Mouse (Mus musculus) gonadal fat pad, adult 2 months (tissue): ENCODE measurements around the gene Sos1. TPM values are rescaled to one million over a fixed set of nuclear protein-coding genes. Genes with fewer than 3 reads are reported as not detected.
"Not testable (repeated sequence)": the region's sequence is repeated elsewhere in the genome, so short reads cannot be mapped to it uniquely, and the experiment has no call there.

Experiments
- DNase-seq: peaks from one replicate; pipeline ENCODE4 v3.0.0-alpha.2; 2012; ENCODE audit warnings: low read depth
- polyA plus RNA-seq: library from polyadenylated mRNA; depleted of rRNA; stranded (reverse); fragments of >200 nt; gene quantifications from 2 replicates; pipeline ENCODE4 v1.2.3, GENCODE M21; 2012

Sos1 gene
- polyA plus RNA-seq, 1 experiment = 2.7 TPM

DNA sequence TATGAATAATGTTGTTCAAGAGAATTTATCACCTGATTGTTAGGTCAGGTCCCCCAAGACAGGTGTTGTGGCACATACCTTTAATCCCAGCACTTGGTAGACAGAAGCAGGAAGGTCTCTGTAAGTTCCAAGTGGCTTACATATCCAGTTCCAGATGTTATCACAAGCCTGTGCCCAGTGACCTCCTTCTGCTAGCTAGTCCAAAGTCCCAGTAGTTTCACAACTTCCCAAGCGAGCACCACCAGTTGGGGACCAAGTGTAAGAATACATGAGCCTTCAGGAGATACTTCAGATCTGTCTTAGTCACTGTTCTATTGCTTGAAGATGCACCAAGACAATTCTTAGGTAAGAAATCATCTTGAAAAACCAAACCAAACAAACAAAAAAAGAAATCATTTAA lies 13.6 kb upstream of the Sos1 start:
- DNase-seq = no peak

GRCm38 (mm10) chr17:80492811-80493210 lies 12.6 kb upstream of the Sos1 start:
- no peak for DNase-seq

DNA sequence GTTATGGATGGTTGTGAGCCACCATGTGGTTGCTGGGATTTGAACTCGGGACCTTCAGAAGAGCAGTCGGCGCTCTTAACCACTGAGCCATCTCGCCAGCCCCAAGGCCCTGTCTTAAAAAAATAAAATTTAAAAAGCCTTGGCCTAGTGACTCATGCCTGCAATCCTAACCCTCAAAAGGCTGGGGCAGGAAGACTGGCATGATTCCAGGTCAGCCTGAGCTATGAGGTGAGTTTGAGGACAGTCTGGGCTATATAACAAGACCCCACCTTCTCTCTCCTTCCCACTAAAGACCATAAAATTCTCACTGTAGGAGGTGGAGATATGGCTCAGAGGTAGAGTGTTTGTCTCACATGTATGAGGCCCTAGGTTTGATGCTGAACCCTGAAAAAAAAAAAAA lies 12.0 kb upstream of the Sos1 start:
- DNase-seq = no peak

DNA sequence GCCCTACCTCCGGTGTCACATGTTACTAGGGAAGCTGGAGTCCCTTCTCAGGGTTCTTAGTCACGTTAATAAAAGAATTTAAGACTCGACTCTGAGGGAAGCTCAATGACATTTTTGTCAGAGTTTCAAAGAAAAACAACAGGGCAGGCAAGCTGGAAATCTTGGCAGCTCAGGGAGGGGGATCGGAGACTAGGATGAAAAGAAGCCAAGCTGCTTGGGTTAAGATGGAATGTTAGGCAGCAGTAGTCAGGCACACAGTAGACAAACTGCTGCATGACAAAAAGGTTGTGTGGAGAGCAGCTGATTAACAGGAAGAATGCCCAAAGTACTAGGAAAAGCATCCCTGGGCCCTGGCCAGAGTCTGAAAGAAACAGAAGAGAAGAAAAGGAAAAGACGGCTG lies 9.9 kb upstream of the Sos1 start:
- DNase-seq = no peak

GRCm38 (mm10) chr17:80488918-80489317 lies 8.7 kb upstream of the Sos1 start:
- no peak for DNase-seq

DNA sequence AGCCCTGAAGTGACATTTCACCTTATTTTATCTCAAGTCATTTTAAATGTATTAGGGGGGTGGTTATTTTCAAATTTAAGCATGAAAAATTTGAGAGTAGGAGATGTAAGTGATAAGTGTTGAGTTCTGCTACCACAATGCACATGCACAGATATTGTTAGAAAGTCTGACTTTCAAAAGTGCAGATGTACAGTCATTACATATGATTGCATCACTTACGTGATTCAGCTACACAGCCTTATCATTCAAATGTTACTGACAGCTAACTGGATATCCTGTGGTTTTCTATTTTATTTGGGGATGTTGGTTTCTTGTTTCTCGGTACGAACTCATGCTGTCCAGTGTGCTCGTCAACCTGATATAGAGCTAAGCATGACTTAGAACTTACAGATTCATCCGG lies 4.9 kb upstream of the Sos1 start:
- DNase-seq = no peak

DNA sequence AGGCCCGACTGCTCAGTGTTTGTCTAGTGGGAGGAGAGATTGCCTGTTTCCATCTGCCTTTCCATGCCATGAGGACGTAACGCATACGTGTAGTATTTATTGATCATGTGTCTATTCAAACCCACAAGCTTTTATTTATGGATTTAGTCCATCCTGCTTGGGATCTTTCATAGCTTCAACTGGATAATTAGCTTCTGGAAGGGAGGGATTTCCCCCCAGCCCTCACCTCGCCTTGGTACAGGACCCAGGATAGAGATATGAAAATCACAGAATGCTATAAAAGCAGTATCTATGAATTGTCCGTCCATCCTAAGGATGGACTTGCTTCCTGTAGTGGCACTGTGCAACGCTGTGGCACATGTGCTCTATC lies 587 bp upstream of the Sos1 start:
- no peak for DNase-seq

DNA sequence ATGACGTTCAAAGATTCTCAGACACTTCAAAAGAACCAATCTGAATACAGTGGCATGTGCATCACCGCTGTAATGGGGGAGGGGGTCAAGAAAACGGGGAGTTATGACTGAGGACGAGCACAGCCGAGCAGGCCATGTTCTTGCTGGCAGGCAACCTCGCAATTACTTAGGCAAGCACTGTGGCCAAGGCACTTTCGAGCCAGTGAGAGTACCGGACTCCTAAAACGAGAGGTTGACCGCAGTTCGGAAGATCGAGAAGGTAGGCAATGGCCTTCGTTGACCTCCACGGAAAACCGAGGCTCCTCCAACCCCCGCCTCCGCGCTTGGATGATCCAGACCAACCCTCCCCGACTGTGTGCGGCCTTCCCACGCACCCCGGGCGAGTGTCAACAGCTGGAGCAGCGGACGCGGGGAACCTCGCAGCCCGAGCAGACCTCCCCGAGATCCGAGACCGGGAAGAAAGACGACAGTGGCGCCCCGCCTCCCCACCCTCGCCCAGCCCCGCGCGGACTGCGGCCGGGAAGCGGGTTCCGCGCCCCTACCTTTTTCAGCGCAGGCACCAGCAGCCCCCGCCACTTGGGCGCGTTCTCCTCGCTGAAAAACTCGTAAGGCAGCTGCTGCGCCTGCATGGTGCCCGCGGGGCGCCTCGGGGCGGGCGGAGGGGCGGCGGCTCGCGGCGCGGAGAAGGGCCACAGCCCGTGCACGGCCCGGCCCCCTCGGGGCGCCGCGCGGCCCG lies 790 bp downstream of the Sos1 start:
- no peak for DNase-seq

- DNase-seq = no peak
Measured at GRCm38 (mm10) chr17:80477679-80478078, 2.6 kb downstream of the Sos1 start.

GRCm38 (mm10) chr17:80476496-80476895 lies 3.8 kb downstream of the Sos1 start:
- DNase-seq = no peak

DNA sequence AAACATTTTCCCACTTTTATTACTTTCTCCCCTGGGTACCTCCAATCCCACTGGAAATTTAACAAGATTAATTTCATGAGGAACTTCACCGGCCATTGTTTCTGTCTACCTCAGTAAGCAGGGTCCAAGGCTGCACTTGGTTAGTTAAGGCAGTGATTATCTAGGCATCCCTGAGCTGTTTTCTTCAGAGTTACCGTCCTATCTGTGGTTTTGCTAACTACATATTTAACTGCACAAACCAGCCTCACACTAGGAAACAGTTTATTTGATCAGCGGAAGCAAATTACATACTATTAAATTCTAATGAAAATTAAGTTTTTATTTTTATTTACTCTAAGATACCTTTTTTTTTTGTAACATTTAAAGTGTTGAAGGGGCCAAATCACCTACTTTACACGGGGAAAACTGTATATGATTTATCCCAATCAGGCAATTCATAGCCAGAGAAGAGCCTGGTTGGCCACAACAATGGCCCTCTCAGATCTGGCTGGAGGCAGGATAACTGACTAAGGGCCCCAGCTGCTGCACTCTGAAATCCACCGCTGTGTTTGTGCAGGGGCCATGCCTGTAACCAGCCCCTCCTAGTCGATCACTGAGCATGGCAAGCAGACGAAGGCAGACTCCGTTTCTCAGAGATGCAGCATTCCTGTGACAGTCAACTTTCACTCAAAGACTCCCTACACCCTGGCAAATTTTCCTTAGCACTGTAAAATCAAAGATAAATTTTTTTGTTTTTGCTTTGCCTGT lies 9.0 kb downstream of the Sos1 start:
- DNase-seq = no peak

GRCm38 (mm10) chr17:80468417-80468894 lies 11.8 kb downstream of the Sos1 start:
- not testable (repeated sequence) for DNase-seq

- DNase-seq = no peak
Measured at GRCm38 (mm10) chr17:80460258-80460657, 20.0 kb downstream of the Sos1 start.

- DNase-seq = no peak
Measured at GRCm38 (mm10) chr17:80455648-80456047, 24.6 kb downstream of the Sos1 start.

DNA sequence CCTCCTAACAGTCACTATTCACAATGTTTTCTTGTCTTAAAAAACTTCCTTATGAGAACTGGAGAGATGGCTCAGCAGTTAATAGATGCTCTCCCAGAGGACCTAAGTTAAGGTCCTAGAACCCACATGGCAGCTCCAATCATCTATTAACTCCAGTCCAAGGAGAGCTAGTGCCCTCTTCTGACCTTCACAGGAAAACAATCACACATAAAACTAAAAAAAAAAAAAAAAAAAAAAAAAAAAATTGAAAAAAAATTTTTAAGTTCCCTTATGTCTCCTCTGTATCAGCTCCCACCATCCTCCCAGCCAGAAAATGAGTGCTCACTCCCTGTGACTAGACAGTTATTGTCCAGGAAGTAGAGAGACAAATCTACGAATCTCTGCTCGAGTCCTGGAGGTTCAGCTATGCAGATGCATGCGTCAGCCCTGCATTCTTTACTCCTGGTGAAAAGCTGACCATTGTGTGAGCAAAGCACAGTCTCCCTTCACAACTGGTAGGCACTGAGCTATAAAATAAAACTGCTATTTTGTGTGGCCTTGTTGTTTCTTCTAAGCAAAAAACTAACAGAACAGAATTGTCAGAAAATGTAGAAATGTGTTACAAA lies 29.7 kb downstream of the Sos1 start:
- no peak for DNase-seq

DNA sequence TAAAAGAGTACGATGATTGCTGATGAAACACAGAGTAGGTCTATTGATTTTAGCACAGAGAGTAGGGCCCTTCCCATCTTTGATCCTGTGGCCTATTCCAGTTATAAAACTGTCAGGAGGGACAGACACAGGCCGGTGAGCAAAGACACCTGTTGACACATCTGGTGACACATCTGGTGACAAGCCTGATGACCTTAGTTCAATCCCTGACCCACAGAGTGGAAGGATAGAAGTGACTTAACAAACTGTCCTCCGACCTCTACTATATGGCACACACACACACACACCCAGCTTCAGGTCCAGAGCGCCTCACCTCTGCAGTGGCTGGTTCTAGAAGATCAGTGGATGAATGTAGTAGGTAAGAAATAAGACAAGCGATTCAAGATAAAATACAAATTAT lies 33.8 kb downstream of the Sos1 start:
- DNase-seq = no peak

GRCm38 (mm10) chr17:80445433-80445832 lies 34.8 kb downstream of the Sos1 start:
- DNase-seq = no peak

DNA sequence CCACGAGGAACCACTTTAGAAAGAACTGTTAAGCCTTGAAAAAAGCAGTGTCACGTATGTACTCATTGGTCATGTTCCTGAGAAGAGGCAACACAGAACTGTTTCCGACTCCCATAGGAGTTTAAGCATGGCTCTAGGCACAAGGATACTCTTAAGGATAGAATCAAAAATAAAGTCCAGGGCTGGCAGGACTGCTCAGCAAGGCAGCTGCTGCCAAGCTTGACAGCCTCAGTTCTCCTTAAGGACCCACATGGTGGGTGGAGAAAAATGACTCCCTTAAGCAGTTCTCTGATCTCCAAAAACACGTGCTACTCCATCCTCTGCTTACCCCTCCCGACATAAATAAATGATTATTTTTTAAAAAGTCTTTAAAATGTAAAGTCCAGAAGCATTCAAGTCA lies 44.6 kb downstream of the Sos1 start:
- DNase-seq = no peak

GRCm38 (mm10) chr17:80434430-80434829 lies 45.8 kb downstream of the Sos1 start:
- no peak for DNase-seq

DNA sequence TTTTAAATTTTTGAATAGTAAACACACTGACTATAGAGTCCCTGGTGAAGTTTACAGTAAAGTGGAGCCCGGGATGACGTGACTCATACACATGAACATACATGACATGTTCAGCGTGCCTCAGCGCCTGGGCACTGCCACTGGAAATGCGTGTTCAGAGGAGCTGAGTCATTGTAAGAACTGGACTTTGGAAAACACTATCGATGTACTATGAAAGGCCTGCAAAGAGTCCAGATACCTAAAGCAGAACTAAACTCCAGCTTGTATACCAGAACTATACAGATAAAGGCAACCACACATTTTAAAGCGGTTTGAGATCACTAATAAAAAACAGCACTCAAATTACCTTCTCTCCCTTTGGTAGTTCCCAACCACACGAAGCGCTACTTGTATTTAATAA lies 48.3 kb downstream of the Sos1 start:
- DNase-seq = no peak

GRCm38 (mm10) chr17:80427966-80428365 lies 52.3 kb downstream of the Sos1 start:
- no peak for DNase-seq

GRCm38 (mm10) chr17:80426901-80427300 lies 53.4 kb downstream of the Sos1 start:
- DNase-seq = no peak

DNA sequence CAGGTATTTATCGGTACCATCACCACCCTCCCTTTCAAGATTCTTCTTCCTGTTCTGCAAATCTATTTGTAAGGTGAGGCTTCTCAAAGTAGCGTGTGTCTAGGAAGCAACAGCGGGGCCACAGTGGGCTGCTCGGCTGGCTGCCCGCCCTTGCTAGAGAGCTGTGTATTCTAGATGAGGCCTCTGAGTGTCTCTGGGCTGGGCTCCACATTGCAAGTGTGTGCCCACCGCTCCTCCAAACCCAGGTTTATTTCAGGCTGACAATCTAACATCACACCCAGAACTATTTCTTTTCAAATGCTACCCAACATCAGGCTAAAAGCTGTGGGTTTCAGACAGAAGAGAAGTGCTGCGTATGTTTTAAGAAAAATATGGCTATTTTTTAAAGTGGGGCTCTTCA lies 54.1 kb downstream of the Sos1 start:
- no peak for DNase-seq
